In the genomic region with DNA sequence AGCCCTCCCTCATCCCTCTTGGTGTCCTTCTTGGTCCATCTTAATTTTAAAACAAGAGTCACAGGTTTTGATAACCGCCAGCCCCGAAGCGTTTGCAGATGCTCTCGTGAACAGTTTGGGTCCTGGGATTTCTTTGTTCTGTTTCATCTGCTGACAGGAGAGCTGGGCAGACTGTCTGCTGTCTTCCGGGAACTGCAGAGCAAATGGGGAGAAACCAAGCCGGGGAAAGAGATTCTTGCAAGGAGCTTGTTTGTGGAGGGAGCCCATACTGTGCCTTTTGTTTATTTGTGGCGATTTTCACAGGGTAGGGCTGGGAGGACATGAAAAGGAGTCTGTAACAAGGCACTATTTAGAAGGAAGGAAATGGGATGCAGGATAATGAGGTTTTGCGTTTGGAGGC, we compare ENCODE assay signal across 13 mouse cellular contexts.
A peak's percentile ranks its signal among the peaks of the same experiment; 100 is the strongest.
DNase-seq lines count a peak whose midpoint lies in the region; ATAC-seq lines count a peak whose summit lies in the region.
"Had no signal": no experiment of that assay in that cellular context is flagged by ENCODE, and none has a peak within 500 bp of the region (broad histone marks: within the 10 kb centered on the region; RNA-seq: fewer than 3 reads in every experiment).

No protein-coding gene starts in this region.

- H3K4me1 ChIP-seq in heart, embryonic 13.5 days, result no peaks in the 10 kb centered on the region
- H3K4me1 ChIP-seq in embryonic facial prominence, embryonic 11.5 days (ENCODE audit: control insufficient read depth, insufficient read depth, low read length), result no peaks in the 10 kb centered on the region
- peaks cover 19% of the 10 kb centered on the region for H3K4me1 ChIP-seq in hindbrain, embryonic 12.5 days
- H3K4me1 ChIP-seq in midbrain, embryonic 14.5 days (ENCODE audit: control insufficient read depth, insufficient read depth, low read length), result peaks cover 22% of the 10 kb centered on the region; the same call in 1 of the 2 replicates
- H3K4me1 ChIP-seq: liver, embryonic 13.5 days had no signal

- DNase-seq in heart, adult 18-20 months, result no peak
- DNase-seq in embryonic facial prominence, embryonic 11.5 days (ENCODE audit: low spot score), result peak; percentile 16
- DNase-seq in midbrain, embryonic 14.5 days, result peak; percentile 58
- DNase-seq in kidney, postnatal 14 days, result no peak
- no peak for DNase-seq in MN1 (ENCODE audit: low spot score)
- DNase-seq in gastrocnemius, adult 8-10 months (ENCODE audit: low spot score in 2 of 2), result no peak
- DNase-seq: layer of hippocampus, adult 9-11 months; liver, embryonic 13.5 days; thymus, adult 18-20 months had no signal

- no peaks in the 10 kb centered on the region for H3K27me3 ChIP-seq in heart, embryonic 13.5 days (replicated peaks)
- H3K27me3 ChIP-seq in embryonic facial prominence, embryonic 11.5 days (ENCODE audit: control insufficient read depth, insufficient read depth, low read length), result no peaks in the 10 kb centered on the region
- no peaks in the 10 kb centered on the region for H3K27me3 ChIP-seq in hindbrain, embryonic 12.5 days
- H3K27me3 ChIP-seq in midbrain, embryonic 14.5 days (ENCODE audit: control insufficient read depth, insufficient read depth, low read length), result no peaks in the 10 kb centered on the region
- H3K27me3 ChIP-seq: CH12.LX; liver, embryonic 13.5 days had no signal

- H3K9ac ChIP-seq in heart, embryonic 13.5 days, result no peak overlapping the region
- H3K9ac ChIP-seq in embryonic facial prominence, embryonic 11.5 days (replicated peaks; ENCODE audit: low read length), result no peak overlapping the region
- peak overlapping the region; percentile 35; the same call in 1 of the 2 replicates for H3K9ac ChIP-seq in hindbrain, embryonic 12.5 days
- 0 out of 2 replicates have a peak overlapping the region, but pooled peaks have one; percentile 0 for H3K9ac ChIP-seq in midbrain, embryonic 14.5 days (replicated peaks; ENCODE audit: low read length)
- H3K9ac ChIP-seq: liver, embryonic 13.5 days had no signal

- H3K9me3 ChIP-seq in heart, embryonic 13.5 days, result no peaks in the 10 kb centered on the region
- H3K9me3 ChIP-seq in embryonic facial prominence, embryonic 11.5 days (replicated peaks; ENCODE audit: control insufficient read depth, low read length), result no peaks in the 10 kb centered on the region
- no peaks in the 10 kb centered on the region for H3K9me3 ChIP-seq in hindbrain, embryonic 12.5 days (replicated peaks)
- no peaks in the 10 kb centered on the region for H3K9me3 ChIP-seq in midbrain, embryonic 14.5 days (ENCODE audit: control insufficient read depth, low read length)
- H3K9me3 ChIP-seq: liver, embryonic 13.5 days had no signal

- ATAC-seq in heart, embryonic 13.5 days (ENCODE audit: extremely low read depth, insufficient number of reproducible peaks, low FRiP score, low TSS enrichment), result no peak
- ATAC-seq in embryonic facial prominence, embryonic 11.5 days (replicated peaks; ENCODE audit: insufficient number of reproducible peaks, low FRiP score, low TSS enrichment, low read depth), result no peak
- ATAC-seq in hindbrain, embryonic 12.5 days (ENCODE audit: low FRiP score), result no peak; the same call in 1 of the 2 replicates
- no peak for ATAC-seq in midbrain, embryonic 14.5 days (ENCODE audit: low FRiP score, low TSS enrichment)
- ATAC-seq: activated CD4-positive, CD25-positive, alpha-beta regulatory T cell, adult 4 months had no signal

- no peak overlapping the region for H3K27ac ChIP-seq in heart, embryonic 13.5 days (replicated peaks)
- no peak overlapping the region for H3K27ac ChIP-seq in embryonic facial prominence, embryonic 11.5 days (replicated peaks; ENCODE audit: low read depth, low read length)
- peak overlapping the region; percentile 57 for H3K27ac ChIP-seq in hindbrain, embryonic 12.5 days
- peak overlapping the region; percentile 20; the same call in 1 of the 2 replicates for H3K27ac ChIP-seq in midbrain, embryonic 14.5 days (replicated peaks; ENCODE audit: low read depth, low read length)
- H3K27ac ChIP-seq: liver, embryonic 13.5 days had no signal

- H3K36me3 ChIP-seq in heart, embryonic 13.5 days, result no peaks in the 10 kb centered on the region
- no peaks in the 10 kb centered on the region for H3K36me3 ChIP-seq in embryonic facial prominence, embryonic 11.5 days (replicated peaks; ENCODE audit: control insufficient read depth, insufficient read depth, low read depth, low read length)
- no peaks in the 10 kb centered on the region for H3K36me3 ChIP-seq in hindbrain, embryonic 12.5 days
- no peaks in the 10 kb centered on the region for H3K36me3 ChIP-seq in midbrain, embryonic 14.5 days (ENCODE audit: control insufficient read depth, insufficient read depth, low read length)
- H3K36me3 ChIP-seq: liver, embryonic 13.5 days had no signal

- WGBS in heart, embryonic 13.5 days, result 15% methylated on average over 8 of the region's 8 CpGs
- WGBS in embryonic facial prominence, embryonic 11.5 days, result 19% methylated on average over 8 of the region's 8 CpGs
- WGBS in hindbrain, embryonic 12.5 days, result 27% methylated on average over 8 of the region's 8 CpGs
- 23% methylated on average over 8 of the region's 8 CpGs for WGBS in midbrain, embryonic 14.5 days

- H3K4me3 ChIP-seq in heart, embryonic 13.5 days, result 0 out of 2 replicates have a peak overlapping the region, but pooled peaks have one; percentile 10
- no peak overlapping the region for H3K4me3 ChIP-seq in embryonic facial prominence, embryonic 11.5 days (ENCODE audit: low read depth, low read length)
- H3K4me3 ChIP-seq in hindbrain, embryonic 12.5 days, result no peak overlapping the region
- H3K4me3 ChIP-seq in midbrain, embryonic 14.5 days (replicated peaks; ENCODE audit: low read depth, low read length), result no peak overlapping the region
- H3K4me3 ChIP-seq: liver, embryonic 13.5 days had no signal

- H3K4me2 ChIP-seq in heart, embryonic 13.5 days, result peak overlapping the region; percentile 48
- H3K4me2 ChIP-seq in embryonic facial prominence, embryonic 11.5 days (ENCODE audit: low read depth, low read length), result no peak overlapping the region
- peak overlapping the region; percentile 8 for H3K4me2 ChIP-seq in hindbrain, embryonic 12.5 days (replicated peaks)
- H3K4me2 ChIP-seq in midbrain, embryonic 14.5 days (ENCODE audit: low read length), result 0 out of 2 replicates have a peak overlapping the region, but pooled peaks have one; percentile 9
- H3K4me2 ChIP-seq: liver, embryonic 13.5 days had no signal

Comparison
In these comparisons a context has a peak if more than half of its experiments do, and no peak if none do; other contexts are left out.
1. H3K27ac ChIP-seq: peak in hindbrain, embryonic 12.5 days (single experiment) and midbrain, embryonic 14.5 days (single experiment); none in heart, embryonic 13.5 days (single experiment) and embryonic facial prominence, embryonic 11.5 days (single experiment).
2. H3K9ac ChIP-seq: peak in hindbrain, embryonic 12.5 days (single experiment) and midbrain, embryonic 14.5 days (single experiment); none in heart, embryonic 13.5 days (single experiment) and embryonic facial prominence, embryonic 11.5 days (single experiment).
3. DNase-seq: peak in embryonic facial prominence, embryonic 11.5 days (single experiment) and midbrain, embryonic 14.5 days (single experiment); none in heart, adult 18-20 months (0 of 2), kidney, postnatal 14 days (single experiment), MN1 (single experiment) and gastrocnemius, adult 8-10 months (0 of 2).